Mouse (Mus musculus): ENCODE data around the gene B4galt3. TPM values are rescaled to one million over a fixed set of nuclear protein-coding genes. Genes with fewer than 3 reads are reported as not detected.
"Not testable (repeated sequence)": the region's sequence is repeated elsewhere in the genome, so short reads cannot be mapped to it uniquely, and the experiment has no call there.

Gene B4galt3
- polyA plus RNA-seq, 1 experiment from 2014 or later: 80.6 TPM

DNA sequence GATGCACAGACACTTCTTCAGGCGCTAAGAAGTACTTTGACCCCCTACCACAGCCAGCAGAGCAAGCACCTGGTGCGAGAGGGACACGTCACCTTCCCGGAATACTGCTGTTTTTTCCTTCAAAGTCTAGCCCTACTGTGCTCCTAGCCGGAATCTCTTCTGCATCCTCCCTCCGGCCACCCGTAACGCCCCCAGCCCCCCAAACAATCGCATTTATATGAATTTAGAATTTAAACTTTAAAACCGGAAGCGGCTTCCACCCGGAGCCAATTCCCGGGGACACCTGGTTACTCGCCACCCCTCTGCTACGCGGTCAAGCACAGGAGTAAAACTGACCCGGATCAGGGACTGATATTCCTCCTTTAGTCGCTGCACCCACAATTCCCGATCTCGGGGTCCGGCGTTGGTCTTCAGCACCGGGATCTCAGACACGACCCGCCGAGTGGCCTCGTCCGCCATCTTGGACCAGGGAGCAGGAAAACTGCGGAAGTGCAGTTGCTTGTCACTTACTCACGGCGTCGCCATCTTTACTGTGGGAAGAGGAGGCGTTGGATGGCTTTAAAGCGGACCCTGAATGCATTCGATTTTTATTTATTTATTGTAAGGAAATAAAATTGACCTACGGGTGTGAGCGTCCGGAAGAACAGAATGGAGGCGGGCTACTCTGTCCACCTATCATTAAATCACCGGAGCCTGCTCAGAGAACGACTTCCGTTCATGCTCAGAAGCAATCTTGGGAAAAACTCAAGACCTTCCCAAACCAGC is 24.4 kb downstream of the B4galt3 start, which contains the start of gene Ufc1:
Gene Ufc1 (minus strand): TSS at position 727 of the 765 bp plus-strand sequence.
- WGBS: under 1% methylated on average over 42 of the region's 42 CpGs
- peak; percentile 82 for ATAC-seq (ENCODE audit: low FRiP score, low read depth)
- peak within 1 kb of the TSS; percentile 74 for H3K4me2 ChIP-seq (replicated peaks)
- no peaks in the 10 kb centered on the region for H3K9me3 ChIP-seq
- peak within 1 kb of the TSS; percentile 78 for H3K9ac ChIP-seq (replicated peaks)
- H3K27ac ChIP-seq (replicated peaks): peak within 1 kb of the TSS; percentile 93
- H3K36me3 ChIP-seq: peaks cover 5% of the 10 kb centered on the region; the same call in 1 of the 2 replicates
- peaks cover 28% of the 10 kb centered on the region for H3K27me3 ChIP-seq
- peaks cover 9% of the 10 kb centered on the region; the same call in 1 of the 2 replicates for H3K4me1 ChIP-seq
- peak within 1 kb of the TSS; percentile 79 for H3K4me3 ChIP-seq

DNA sequence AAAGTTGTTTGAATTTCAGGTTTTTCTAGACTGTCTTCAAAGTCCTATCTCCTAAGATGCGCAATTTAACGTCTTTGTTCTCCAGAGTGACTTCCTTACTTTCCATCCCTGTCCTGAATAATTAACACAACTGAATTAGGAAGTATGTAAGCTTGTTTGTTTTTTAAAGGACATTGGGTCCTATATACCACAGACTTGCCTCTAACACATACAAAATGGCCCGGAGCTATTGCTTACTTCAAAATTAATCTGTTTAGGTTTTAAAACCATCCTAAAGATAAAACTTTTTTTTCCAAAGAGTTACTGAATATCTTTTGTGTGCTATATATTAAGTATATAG is 24.9 kb downstream of the B4galt3 start:
- Histone ChIP-seq H3K27me3 (peaks cover 28% of the 10 kb centered on the region), H3K4me3 (peak overlapping the region; percentile 79), H3K4me2 (replicated peaks) (peak overlapping the region; percentile 74), H3K4me1 (peaks cover 9% of the 10 kb centered on the region; the same call in 1 of the 2 replicates), H3K9me3 (no peaks in the 10 kb centered on the region), H3K36me3 (no peaks in the 10 kb centered on the region), H3K9ac (replicated peaks) (peak overlapping the region; percentile 78; the same call in 1 of the 2 replicates), H3K27ac (replicated peaks) (peak overlapping the region; percentile 93)
- ATAC-seq (ENCODE audit: low FRiP score, low read depth): peak; percentile 35
- 16% methylated on average over 3 of the region's 3 CpGs for WGBS

DNA sequence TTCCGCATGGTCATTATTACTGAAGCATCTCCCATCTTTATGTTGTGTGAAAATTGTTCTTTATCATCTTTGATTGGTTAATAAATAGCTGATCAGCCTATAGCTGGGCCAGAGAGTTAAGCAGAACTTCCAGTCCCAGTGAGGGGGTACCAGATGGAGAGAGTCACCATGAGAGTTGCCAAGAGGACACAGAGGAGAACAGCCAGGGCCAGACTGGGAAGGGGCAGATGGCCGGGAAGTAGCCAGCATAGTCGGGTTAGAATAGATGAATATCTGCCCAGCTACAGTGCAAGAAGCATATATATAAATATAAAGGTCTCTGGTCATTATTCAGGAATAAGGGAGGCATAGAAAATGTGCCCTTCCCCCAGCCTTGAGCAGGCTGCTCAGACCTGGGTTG is 28.1 kb downstream of the B4galt3 start:
- no peaks in the 10 kb centered on the region for H3K36me3 ChIP-seq
- peaks cover 28% of the 10 kb centered on the region for H3K27me3 ChIP-seq
- H3K4me2 ChIP-seq (replicated peaks): no peak overlapping the region
- no peak overlapping the region for H3K4me3 ChIP-seq
- ATAC-seq (ENCODE audit: low FRiP score, low read depth): no peak
- no peak overlapping the region for H3K27ac ChIP-seq (replicated peaks)
- no peak overlapping the region for H3K9ac ChIP-seq (replicated peaks)
- H3K4me1 ChIP-seq: peaks cover 7% of the 10 kb centered on the region; the same call in 1 of the 2 replicates
- no peaks in the 10 kb centered on the region for H3K9me3 ChIP-seq
- 77% methylated on average over 3 of the region's 3 CpGs for WGBS

DNA sequence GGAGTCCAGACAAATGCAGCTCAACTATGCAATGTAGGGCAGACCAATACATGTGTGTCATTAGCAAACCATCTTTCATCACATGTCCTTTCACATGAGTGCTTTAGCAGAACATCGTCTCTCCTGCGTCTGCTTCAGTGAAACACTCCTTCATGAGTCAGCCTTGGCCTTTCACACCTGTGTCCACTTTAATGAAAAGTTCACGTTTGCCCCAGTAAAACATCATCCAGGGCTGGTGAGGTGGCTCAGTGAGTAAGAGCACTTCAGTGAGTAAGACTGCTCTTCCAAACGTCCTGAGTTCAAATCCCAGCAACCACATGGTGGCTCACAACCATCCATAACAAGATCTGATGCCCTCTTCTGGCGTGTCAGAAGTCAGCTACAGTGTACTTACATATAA is 36.0 kb downstream of the B4galt3 start:
- H3K9me3 ChIP-seq; H3K27ac ChIP-seq (replicated peaks); H3K4me3 ChIP-seq; H3K9ac ChIP-seq (replicated peaks); ATAC-seq (ENCODE audit: low FRiP score, low read depth); H3K27me3 ChIP-seq; H3K36me3 ChIP-seq; H3K4me2 ChIP-seq (replicated peaks); H3K4me1 ChIP-seq: not testable (repeated sequence)
- WGBS: 76% methylated on average over 5 of the region's 5 CpGs

DNA sequence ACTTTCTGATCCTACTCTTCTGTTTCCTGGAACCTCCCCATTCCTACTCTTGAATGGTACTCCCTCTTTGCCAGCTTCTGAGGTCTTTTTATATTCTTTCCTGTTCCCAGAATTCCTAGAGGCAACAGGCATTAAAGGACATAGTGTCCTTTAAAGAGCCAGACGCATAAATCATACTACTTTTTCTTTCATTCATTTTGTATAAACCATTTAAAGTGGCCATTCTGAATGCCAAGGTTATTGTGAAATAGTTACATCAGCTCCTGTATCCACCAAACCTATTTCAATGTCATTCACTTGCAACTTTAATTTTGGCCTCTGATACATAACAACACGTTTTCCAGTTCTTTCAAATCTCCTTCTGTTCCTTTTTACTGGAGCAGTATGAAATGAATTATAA is 39.2 kb downstream of the B4galt3 start:
- no peak overlapping the region for H3K4me2 ChIP-seq (replicated peaks)
- 73% methylated on average over 2 of the region's 2 CpGs for WGBS
- ATAC-seq (ENCODE audit: low FRiP score, low read depth): no peak

DNA sequence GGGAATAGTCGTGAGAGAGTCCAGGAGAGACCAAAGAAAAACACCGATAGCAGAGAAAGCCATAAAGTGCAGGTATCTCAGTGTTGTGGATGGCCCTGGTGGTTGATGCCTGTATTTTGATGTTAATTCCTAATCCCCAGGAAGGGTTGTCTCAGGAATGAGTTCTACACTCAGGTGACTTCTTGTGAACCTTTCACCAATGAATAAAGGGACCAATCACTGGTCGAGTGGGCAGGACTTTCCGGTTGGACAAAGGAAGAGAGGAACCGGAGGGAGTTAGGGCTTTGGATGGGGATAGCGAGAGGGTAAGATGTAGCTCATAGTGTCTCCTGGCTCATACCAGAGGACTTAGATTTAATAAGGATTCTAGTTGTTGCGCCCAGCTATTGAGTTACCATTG is 49.6 kb downstream of the B4galt3 start:
- H3K36me3 ChIP-seq: no peaks in the 10 kb centered on the region
- no peak overlapping the region for H3K9ac ChIP-seq (replicated peaks)
- no peaks in the 10 kb centered on the region for H3K27me3 ChIP-seq
- H3K27ac ChIP-seq (replicated peaks): no peak overlapping the region
- H3K4me1 ChIP-seq: no peaks in the 10 kb centered on the region
- H3K4me2 ChIP-seq (replicated peaks): no peak overlapping the region
- 13% methylated on average over 7 of the region's 7 CpGs for WGBS
- no peaks in the 10 kb centered on the region for H3K9me3 ChIP-seq
- H3K4me3 ChIP-seq: no peak overlapping the region
- no peak for ATAC-seq (ENCODE audit: low FRiP score, low read depth)

More for the DNA sequence above, 39.2 kb downstream of the B4galt3 start:
- no peak overlapping the region for H3K9ac ChIP-seq (replicated peaks)
- H3K9me3 ChIP-seq: no peaks in the 10 kb centered on the region
- 0 out of 2 replicates have a peak, but pooled peaks cover 4% of the 10 kb centered on the region for H3K27me3 ChIP-seq
- H3K36me3 ChIP-seq: no peaks in the 10 kb centered on the region
- no peak overlapping the region for H3K27ac ChIP-seq (replicated peaks)
- no peak overlapping the region for H3K4me3 ChIP-seq
- H3K4me1 ChIP-seq: no peaks in the 10 kb centered on the region

DNA sequence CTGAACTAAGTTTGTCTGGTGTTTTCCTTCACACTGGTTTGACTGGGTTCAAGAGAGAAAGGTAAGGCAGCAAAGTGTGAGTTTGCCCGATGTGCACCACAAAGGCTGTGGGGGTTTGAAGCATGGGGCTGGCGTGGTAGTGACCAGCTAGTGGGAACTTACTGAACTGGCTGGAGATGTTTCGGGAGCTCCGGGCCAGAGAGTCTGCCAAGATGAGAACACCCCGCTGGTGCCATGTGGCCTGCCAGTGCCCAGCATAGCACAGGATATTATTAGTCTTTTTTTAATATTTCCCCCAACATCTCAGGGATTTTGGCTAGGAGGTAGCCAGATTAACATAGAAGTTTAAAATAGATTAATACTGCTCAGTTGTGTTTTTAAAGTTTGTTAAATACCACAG is 50.0 kb downstream of the B4galt3 start:
- WGBS: 14% methylated on average over 5 of the region's 5 CpGs

DNA sequence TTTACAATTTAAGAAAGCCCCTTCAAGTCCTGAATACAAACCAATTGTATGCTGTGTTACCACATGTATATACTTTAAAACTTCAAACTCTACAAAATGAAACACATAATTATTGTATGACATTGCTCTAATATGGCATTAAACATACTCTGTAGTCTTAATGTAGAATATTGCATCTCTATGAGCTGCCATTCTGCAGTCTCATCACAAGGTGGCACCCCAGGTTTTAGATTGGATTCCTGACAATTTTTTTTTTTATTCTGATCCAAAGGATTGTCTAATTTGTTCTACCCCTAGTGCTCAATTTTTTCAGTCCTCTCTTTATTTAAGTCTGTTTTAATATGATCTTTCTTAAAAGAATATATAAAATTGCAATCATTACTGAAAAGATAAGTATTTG is 51.3 kb downstream of the B4galt3 start:
- H3K4me2 ChIP-seq (replicated peaks): no peak overlapping the region
- no peak overlapping the region for H3K9ac ChIP-seq (replicated peaks)
- no peak overlapping the region for H3K4me3 ChIP-seq
- no peaks in the 10 kb centered on the region for H3K4me1 ChIP-seq
- no peak overlapping the region for H3K27ac ChIP-seq (replicated peaks)
- H3K27me3 ChIP-seq: no peaks in the 10 kb centered on the region
- H3K36me3 ChIP-seq: no peaks in the 10 kb centered on the region
- ATAC-seq (ENCODE audit: low FRiP score, low read depth): no peak
- no peaks in the 10 kb centered on the region for H3K9me3 ChIP-seq

More for the DNA sequence above, 50.0 kb downstream of the B4galt3 start:
- no peak for ATAC-seq (ENCODE audit: low FRiP score, low read depth)
- no peak overlapping the region for H3K9ac ChIP-seq (replicated peaks)
- H3K9me3 ChIP-seq: no peaks in the 10 kb centered on the region
- no peak overlapping the region for H3K4me2 ChIP-seq (replicated peaks)
- no peak overlapping the region for H3K4me3 ChIP-seq
- H3K27ac ChIP-seq (replicated peaks): no peak overlapping the region
- no peaks in the 10 kb centered on the region for H3K4me1 ChIP-seq
- no peaks in the 10 kb centered on the region for H3K27me3 ChIP-seq
- no peaks in the 10 kb centered on the region for H3K36me3 ChIP-seq

DNA sequence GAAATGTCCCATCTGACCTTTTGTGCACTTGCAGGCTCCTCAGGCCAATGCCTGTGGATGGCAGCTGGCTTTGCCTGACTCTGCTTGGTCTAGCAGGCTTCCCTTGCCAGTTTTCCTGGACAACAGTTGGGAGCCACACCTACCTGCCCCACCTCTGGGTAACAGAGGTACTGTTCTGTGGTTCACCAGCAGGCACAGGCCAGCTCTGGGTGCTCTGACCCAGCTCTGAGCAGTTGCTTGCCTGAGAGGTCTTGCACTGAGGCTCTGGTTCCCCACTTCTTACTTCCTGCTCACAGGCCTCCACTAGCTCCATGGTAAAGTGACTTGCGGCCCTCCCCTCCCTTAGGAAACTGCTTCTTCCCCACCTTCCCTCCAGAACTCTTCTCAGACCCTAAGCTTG is 51.9 kb downstream of the B4galt3 start:
- no peaks in the 10 kb centered on the region for H3K36me3 ChIP-seq
- WGBS: 85% methylated on average over 1 of the region's 1 CpGs
- no peaks in the 10 kb centered on the region for H3K27me3 ChIP-seq
- H3K9ac ChIP-seq (replicated peaks): no peak overlapping the region
- H3K4me2 ChIP-seq (replicated peaks): no peak overlapping the region
- no peak for ATAC-seq (ENCODE audit: low FRiP score, low read depth)
- no peaks in the 10 kb centered on the region for H3K9me3 ChIP-seq
- no peak overlapping the region for H3K27ac ChIP-seq (replicated peaks)
- H3K4me1 ChIP-seq: no peaks in the 10 kb centered on the region
- H3K4me3 ChIP-seq: no peak overlapping the region

DNA sequence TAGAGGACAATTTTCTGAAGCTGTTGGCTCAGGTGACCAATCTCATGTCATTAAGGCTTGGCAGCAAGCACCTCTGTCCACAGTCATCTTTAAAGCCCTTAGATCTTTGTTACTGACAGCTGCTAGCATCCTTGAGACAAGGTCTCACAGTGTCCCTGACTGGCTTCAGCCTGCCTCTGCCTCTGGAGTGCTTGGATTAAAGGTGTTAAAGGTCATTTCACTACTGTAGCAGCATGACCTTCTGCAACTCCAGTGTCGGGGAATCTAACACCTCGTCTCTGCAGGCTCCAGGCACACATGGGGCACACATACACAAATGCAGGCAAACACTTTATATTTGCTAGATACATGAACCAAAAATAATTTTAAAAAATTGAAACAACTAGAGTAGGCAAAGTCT is 55.4 kb downstream of the B4galt3 start:
- no peak for ATAC-seq (ENCODE audit: low FRiP score, low read depth)
- 89% methylated on average over 2 of the region's 2 CpGs for WGBS
- no peaks in the 10 kb centered on the region for H3K27me3 ChIP-seq

More for the DNA sequence above, 55.4 kb downstream of the B4galt3 start:
- Histone ChIP-seq H3K4me1 (peaks cover 19% of the 10 kb centered on the region), H3K9me3 (no peaks in the 10 kb centered on the region), H3K4me3 (no peak overlapping the region), H3K36me3 (no peaks in the 10 kb centered on the region), H3K27ac (replicated peaks) (no peak overlapping the region), H3K9ac (replicated peaks) (no peak overlapping the region), H3K4me2 (replicated peaks) (no peak overlapping the region)

Measured in midbrain, embryonic 12.5 days (tissue).